Mouse (Mus musculus): ENCODE results near the gene Gm10197.

The Gm10197 gene

GRCm38 (mm10) chr19:53359160-53360033, 12.2 kb downstream of the Gm10197 start:
- peak; percentile 80 for DNase-seq (ENCODE audit: low spot score)

GRCm38 (mm10) chr19:53355065-53355464, 16.5 kb downstream of the Gm10197 start:
- DNase-seq (ENCODE audit: low spot score), result no peak

- DNase-seq (ENCODE audit: low spot score), result no peak
These were observed 17.1 kb downstream of the Gm10197 start for GRCm38 (mm10) chr19:53354271-53355000.

DNA sequence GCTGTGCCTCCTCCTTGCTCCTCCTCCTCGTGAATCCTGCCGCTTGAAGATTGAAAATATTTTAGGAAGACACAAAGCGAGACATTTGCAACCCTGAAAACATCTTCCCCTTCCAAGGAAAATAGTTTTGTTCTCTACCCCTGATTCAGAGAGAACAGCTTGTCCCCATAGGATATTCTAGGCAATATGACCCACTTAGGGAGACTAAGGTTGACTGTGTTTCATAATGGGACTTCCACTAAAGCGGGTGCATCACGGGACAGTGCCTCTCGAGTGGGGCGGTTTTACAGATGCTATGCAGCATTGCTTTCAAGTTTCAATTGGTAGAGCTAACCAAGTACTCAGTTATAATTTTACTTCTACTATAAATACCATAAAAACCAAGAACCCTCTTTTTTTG, 17.7 kb downstream of the Gm10197 start:
- no peak for DNase-seq (ENCODE audit: low spot score)

DNA sequence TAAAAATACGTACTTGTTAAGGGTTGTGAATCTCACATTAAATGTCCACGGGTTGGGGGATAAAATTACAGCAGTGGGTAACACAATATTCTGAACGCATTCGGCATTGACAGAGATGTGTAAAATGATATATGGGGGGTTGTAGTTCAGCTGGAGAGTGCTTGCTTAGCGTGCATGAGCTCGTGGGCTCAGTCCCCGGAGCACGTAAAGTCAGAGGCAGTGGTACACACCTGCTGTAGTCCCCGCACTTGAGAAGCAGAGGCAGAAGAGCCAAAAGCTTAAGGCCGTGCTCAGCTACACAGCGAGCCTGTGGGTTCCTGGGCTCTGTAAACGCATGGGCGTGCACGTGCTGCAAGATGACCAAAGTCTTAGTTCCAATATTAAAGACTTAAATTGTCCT, 25.8 kb downstream of the Gm10197 start:
- no peak for DNase-seq (ENCODE audit: low spot score)

GRCm38 (mm10) chr19:53344062-53344461, 27.5 kb downstream of the Gm10197 start:
- DNase-seq (ENCODE audit: low spot score), result no peak

- no peak for DNase-seq (ENCODE audit: low spot score)
These were observed 28.2 kb downstream of the Gm10197 start for GRCm38 (mm10) chr19:53343174-53343881.

- DNase-seq (ENCODE audit: low spot score), result no peak
These were observed 31.1 kb downstream of the Gm10197 start for GRCm38 (mm10) chr19:53340423-53340822.

- DNase-seq (ENCODE audit: low spot score), result no peak
These were observed 36.3 kb downstream of the Gm10197 start for GRCm38 (mm10) chr19:53335241-53335640.

- no peak for DNase-seq (ENCODE audit: low spot score)
These were observed 37.8 kb downstream of the Gm10197 start for GRCm38 (mm10) chr19:53333730-53334129.

GRCm38 (mm10) chr19:53331882-53332500, 39.6 kb downstream of the Gm10197 start:
- no peak for DNase-seq (ENCODE audit: low spot score)

- peak; percentile 87 for DNase-seq (ENCODE audit: low spot score)
These were observed 41.6 kb downstream of the Gm10197 start for GRCm38 (mm10) chr19:53329992-53330381.

- DNase-seq (ENCODE audit: low spot score), result peak; percentile 95
These were observed 42.2 kb downstream of the Gm10197 start for GRCm38 (mm10) chr19:53329221-53329991.

DNA sequence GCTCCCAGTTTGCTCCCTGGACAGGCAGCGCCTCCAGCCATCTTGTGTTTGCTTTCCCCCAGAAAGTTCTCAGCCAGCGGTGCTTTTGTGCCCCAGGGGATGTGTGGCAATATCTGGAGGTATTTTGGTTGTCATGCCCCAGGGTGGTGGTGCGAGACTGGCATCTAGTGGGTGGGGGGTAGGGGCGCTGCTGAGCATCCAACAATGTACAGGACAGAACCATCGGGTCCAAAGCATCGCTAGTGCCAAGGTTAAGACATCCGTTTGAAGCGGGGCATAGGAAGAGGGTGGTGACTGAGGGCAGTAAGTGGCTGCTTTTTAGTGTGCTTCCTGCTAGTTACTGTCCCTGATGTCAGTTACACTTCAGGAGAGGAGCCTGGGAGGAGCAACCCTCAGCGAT, 43.5 kb downstream of the Gm10197 start:
- DNase-seq (ENCODE audit: low spot score), result no peak

DNA sequence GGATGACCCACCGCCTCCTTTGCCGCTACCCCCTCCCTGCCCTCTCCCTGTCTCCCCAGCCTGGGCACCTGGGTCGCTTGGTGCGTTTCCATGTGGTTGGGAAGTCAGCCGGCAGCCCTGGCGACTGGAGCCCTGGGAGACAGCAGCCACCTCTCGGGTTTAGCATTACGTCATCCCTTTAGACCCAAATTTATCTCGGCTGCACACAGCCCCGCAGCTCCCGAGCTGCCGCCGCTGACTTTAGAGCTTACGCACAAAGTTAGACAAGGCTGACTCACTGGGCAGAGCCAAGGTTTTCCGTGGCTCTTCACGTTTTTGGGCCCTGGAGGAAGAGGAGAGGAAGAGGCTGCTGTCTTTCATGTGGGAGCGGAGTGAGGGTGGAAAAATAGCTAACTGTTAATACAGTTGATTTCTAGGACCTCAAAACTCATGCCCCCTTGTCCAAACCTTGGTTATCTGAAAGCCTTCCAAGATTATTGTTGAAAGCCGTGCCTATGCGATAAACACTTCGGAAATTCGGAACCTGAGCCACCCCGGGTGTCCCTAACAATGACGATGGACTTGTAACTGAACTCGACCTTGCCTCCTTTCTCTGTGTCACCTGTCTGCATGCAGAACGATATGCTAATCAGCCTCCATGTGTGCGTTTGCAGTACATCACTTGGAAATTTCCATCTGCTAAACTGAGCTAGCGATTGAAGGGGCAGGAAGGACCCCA, 45.8 kb downstream of the Gm10197 start:
- no peak for DNase-seq (ENCODE audit: low spot score)

GRCm38 (mm10) chr19:53324866-53325265, 46.7 kb downstream of the Gm10197 start:
- no peak for DNase-seq (ENCODE audit: low spot score)

DNA sequence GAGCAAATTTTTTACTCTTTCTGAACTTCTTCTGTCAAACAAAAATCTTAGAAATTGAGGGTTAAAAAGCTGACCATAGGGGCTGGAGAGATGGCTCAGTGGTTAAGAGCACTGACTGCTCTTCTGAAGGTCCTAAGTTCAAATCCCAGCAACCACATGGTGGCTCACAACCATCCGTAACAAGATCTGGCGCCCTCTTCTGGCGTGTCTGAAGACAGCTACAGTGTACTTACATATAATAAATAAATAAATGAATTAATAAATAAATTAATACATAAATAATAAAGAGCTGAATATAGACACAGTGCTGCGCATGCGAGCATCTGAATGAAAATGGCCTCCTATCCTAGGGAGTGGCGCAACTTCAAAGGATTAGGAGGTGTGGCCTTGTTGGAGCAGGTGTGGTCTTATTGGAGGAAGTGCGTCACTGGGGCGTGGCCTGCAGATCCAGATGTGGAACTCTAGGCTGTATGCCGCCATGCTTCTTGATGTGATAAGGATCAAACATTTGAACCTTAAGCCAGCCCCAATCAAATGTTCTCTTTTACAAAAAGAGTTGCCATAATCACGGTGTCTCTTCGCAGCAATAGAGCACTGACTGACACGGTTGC, 49.0 kb downstream of the Gm10197 start:
- no peak for DNase-seq (ENCODE audit: low spot score)

Data from testis, postnatal 10 days (tissue).